Mouse (Mus musculus) c-Kit-positive CD71-negative TER-119-negative erythroid progenitor cells, embryonic 14.5 days (primary cell): ENCODE results near the gene Vmn1r8.
"Not testable (repeated sequence)": the region's sequence is repeated elsewhere in the genome, so short reads cannot be mapped to it uniquely, and the experiment has no call there.

Experiments
- DNase-seq: peaks from one replicate; pipeline ENCODE4 v3.0.0-alpha.2; 2013; ENCODE audit warnings: low read depth

The Vmn1r8 gene

DNA sequence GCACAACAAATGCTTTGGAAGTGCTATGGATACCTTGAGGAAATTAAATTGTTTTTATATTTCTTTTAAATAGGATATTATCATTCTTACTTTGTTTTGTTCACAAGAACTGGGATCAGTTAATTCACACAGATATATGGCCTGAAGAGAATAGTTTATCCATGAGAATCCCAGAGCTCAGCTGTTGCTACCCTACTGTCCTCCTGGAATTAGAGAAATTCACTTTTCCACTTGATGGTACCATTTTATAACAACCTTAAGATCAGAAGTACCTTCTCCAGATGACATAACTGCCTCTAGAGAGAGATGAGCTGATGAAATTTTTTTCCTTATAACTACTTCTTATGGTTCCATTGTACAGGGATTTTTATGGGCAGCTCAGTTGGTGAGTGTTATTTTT is at the start of gene Vmn1r8:
Vmn1r8 (plus strand) TSS at position 301 of the 400 bp plus-strand sequence.
- no peak for DNase-seq

DNA sequence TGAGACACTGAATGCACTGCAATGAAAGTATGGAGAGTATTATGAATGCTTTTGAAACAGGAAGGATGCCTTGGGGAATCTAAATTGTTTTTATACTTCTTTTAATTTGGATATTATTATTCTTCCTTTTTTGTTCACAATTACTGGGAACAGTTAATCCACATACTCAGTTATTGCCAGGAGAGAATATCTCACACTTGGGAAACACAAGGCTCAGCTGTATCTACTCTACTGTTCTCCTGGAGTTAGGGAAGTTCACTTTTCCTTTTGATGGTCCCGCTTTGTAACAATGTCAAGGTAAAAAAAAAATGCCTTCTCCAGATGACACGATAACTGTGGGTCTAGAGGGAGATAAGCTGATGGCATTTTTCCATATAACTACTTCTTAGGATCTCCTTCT is 35.1 kb upstream of the Vmn1r8 start, which contains the start of gene Vmn1r6:
Vmn1r6 (plus strand) TSS at position 301 of the 400 bp plus-strand sequence.
- DNase-seq, result no peak

DNA sequence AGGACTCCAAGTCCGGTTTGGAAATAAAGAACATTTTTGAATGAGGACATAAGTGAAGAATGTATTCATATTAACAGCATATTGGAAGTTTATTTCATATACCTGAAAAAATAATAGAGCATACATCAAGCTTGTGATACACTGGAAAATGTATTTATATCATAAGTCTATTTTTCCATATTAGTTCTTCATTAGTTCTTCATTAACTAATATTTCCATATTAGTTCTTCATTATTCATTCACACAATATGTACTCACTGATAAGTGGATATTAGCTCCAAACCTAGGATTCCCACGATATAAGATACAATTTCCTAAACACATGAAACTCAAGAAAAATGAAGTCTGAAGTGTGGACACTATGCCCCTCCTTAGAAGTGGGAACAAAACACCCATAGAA is 6.9 kb upstream of the Vmn1r8 start, which contains the start of gene Vmn1r7:
Vmn1r7 (minus strand) TSS at position 101 of the 400 bp plus-strand sequence.
- not testable (repeated sequence) for DNase-seq

DNA sequence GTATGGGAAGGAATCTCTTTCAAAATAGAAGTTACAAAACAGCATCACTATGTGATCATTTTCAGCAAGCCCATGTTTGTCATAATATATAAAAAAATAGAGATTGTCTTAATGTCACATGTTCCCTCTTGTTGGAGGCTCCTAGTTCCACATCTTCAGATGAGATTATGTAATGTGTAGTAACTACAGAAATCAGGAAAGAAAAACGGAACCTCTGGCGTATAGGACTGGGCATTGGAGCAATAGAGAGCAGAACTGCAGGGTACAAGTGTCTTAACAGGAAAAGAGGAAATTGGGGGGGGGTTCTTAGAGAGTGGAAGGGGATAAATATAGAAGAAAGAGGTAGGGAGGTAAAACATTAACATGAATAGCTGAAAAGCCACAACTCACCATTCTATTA is 2.6 kb downstream of the Vmn1r8 start:
- no peak for DNase-seq

DNA sequence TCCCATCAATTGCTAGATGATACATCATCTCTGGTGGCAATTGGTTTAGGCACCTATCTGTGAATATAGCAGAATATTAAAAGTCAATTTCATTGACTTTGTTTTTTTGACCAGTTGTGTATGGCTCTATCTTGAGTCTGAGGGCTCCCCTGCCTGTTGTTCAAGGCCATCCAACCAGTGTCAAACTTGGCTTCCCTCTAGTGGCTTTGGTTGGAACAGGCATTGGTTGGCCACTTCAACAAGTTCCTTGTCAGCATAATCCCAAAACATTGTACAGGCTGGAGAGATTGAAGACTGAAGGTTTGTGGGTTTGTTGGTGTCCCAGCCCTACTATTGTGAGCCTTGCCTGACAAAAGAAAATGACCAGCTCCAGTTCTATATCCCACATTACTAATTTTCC is 31.6 kb downstream of the Vmn1r8 start:
- peak; percentile 1 for DNase-seq

DNA sequence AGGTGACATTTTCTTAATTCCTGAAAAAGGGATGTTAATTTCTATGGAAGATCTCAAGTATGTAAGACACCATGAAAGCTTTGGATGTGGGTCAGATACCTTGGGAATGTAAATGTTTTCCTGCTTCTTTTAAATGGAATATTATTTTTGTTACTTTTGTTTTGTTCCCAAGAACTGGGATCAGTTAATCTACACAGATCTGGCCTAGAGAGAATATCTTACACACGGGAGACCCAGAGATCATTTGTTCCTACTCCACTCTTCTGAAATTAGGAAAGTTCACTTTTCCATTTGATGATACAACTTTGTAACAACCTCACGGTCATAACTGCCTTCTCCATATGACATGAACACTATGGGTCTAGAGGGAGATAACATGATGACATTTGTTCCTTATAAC is 34.4 kb downstream of the Vmn1r8 start, which contains the start of gene Vmn1r9:
Vmn1r9 (plus strand) TSS at position 301 of the 400 bp plus-strand sequence.
- DNase-seq, result no peak
